Mouse (Mus musculus): ENCODE measurements around the gene Uimc1. TPM values are rescaled to one million over a fixed set of nuclear protein-coding genes. Genes with fewer than 3 reads are reported as not detected.

The Uimc1 gene
- polyA plus RNA-seq, 1 experiment from 2014 or later = 29.9 TPM

DNA sequence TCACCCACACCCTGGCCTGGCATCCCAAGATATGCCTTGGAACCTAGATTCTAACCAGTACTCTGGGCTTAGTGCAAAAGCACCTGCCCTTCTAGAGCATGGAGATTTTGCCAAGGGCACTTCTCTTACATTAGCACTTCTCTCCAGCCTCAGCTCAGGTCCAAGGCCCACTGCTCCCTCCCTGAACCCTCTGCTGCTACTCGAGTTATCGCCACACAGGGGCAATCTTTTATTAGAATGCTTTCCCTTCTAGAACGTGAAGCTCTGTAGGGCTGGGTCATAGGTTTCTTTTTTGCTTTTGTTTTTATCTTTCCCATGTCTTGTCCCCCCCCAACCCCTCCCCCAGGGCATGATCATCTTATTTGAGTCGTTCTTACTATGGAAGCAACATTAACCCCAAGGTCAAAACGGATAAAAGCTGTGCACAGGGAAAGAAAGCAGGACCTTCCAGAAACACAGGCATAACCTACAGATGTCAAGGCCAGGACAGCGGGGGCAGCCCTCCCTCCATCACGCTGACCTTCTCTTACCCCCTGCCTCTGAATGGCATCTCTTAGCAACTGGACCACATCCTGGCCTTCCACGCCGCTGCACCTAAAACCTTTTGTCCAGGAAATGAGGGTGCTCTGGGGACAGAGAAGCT, 86.3 kb downstream of the Uimc1 start:
- Histone ChIP-seq H3K9me3 (ENCODE audit: control insufficient read depth, low read length) (no peaks in the 10 kb centered on the region), H3K4me1 (ENCODE audit: control insufficient read depth, insufficient read depth, low read length) (peaks cover 15% of the 10 kb centered on the region), H3K4me3 (ENCODE audit: low read depth, low read length) (no peak overlapping the region), H3K36me3 (ENCODE audit: control insufficient read depth, insufficient read depth, low read length) (no peaks in the 10 kb centered on the region), H3K27ac (ENCODE audit: low read depth, low read length) (0 out of 2 replicates have a peak overlapping the region, but pooled peaks have one; percentile 2), H3K9ac (ENCODE audit: low read length) (no peak overlapping the region), H3K4me2 (ENCODE audit: low read depth) (no peak overlapping the region), H3K27me3 (ENCODE audit: control insufficient read depth, insufficient read depth, low read length) (no peaks in the 10 kb centered on the region)
- ATAC-seq (ENCODE audit: insufficient read depth, low FRiP score, low TSS enrichment) (no peak), DNase-seq (ENCODE audit: low spot score) (no peak)
- 12% methylated on average over 9 of the region's 9 CpGs for WGBS

- Histone ChIP-seq H3K4me1 (ENCODE audit: control insufficient read depth, insufficient read depth, low read length) (peaks cover 26% of the 10 kb centered on the region), H3K27me3 (ENCODE audit: control insufficient read depth, insufficient read depth, low read length) (no peaks in the 10 kb centered on the region)
- no peak for DNase-seq (ENCODE audit: low spot score)
Observed at GRCm38 (mm10) chr13:55011981-55012478, 88.1 kb downstream of the Uimc1 start.

DNA sequence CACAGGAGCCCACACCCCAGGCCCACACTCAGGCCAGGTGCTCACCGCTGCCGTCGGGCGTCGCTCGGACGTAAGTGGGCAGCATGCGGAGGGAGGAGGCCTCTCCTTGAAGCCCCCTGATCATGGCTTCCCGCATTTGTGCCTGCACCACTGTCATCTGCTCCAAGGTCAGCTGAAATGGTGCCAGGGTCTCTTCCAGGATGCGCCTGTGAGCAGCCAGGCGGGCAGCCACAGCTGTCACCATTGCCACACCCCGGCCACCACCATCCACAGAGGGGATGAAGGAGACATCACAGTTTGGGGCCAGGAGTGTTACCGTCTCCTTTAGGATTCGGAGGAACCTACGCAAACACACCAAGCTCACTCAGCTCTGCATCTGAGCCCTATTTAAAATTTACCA, 89.0 kb downstream of the Uimc1 start:
- H3K9me3 ChIP-seq (ENCODE audit: control insufficient read depth, low read length) = no peaks in the 10 kb centered on the region
- no peak overlapping the region for H3K4me2 ChIP-seq (ENCODE audit: low read depth)
- H3K27me3 ChIP-seq (ENCODE audit: control insufficient read depth, insufficient read depth, low read length) = no peaks in the 10 kb centered on the region
- no peak for ATAC-seq (ENCODE audit: insufficient read depth, low FRiP score, low TSS enrichment)
- H3K4me3 ChIP-seq (ENCODE audit: low read depth, low read length) = no peak overlapping the region
- H3K9ac ChIP-seq (ENCODE audit: low read length) = no peak overlapping the region
- no peaks in the 10 kb centered on the region for H3K36me3 ChIP-seq (ENCODE audit: control insufficient read depth, insufficient read depth, low read length)
- no peak for DNase-seq (ENCODE audit: low spot score)
- no peak overlapping the region for H3K27ac ChIP-seq (ENCODE audit: low read depth, low read length)
- WGBS = 87% methylated on average over 15 of the region's 15 CpGs
- H3K4me1 ChIP-seq (ENCODE audit: control insufficient read depth, insufficient read depth, low read length) = peaks cover 26% of the 10 kb centered on the region

More at GRCm38 (mm10) chr13:55011981-55012478, 88.1 kb downstream of the Uimc1 start:
- peak; percentile 33; the same call in 1 of the 2 replicates for ATAC-seq (ENCODE audit: insufficient read depth, low FRiP score, low TSS enrichment)
- Histone ChIP-seq H3K4me3 (ENCODE audit: low read depth, low read length) (no peak overlapping the region), H3K9ac (ENCODE audit: low read length) (no peak overlapping the region; the same call in 1 of the 2 replicates), H3K36me3 (ENCODE audit: control insufficient read depth, insufficient read depth, low read length) (no peaks in the 10 kb centered on the region), H3K4me2 (ENCODE audit: low read depth) (peak overlapping the region; percentile 19; the same call in 1 of the 2 replicates), H3K27ac (ENCODE audit: low read depth, low read length) (no peak overlapping the region), H3K9me3 (ENCODE audit: control insufficient read depth, low read length) (no peaks in the 10 kb centered on the region)
- WGBS = 3% methylated on average over 14 of the region's 14 CpGs

DNA sequence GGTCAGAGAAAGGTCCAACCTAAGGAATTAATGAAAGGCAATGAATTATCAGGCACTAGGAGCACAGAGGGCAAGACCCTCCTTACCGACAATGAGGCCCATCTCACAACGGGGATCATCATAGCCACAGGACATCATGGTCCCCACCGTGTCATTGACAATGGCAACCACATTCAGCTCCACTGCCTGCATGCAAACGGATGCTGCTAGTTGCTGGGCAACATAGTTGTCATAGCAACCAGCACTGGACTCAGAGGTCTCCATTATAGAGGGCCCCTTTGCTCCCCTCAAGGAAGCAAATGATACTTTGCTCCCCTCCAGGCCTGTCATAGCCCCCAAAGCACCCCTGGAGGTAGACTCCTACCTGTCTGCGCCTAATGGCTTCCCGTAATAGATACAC, 91.5 kb downstream of the Uimc1 start:
- Histone ChIP-seq H3K9me3 (ENCODE audit: control insufficient read depth, low read length) (no peaks in the 10 kb centered on the region), H3K4me1 (ENCODE audit: control insufficient read depth, insufficient read depth, low read length) (peaks cover 27% of the 10 kb centered on the region), H3K36me3 (ENCODE audit: control insufficient read depth, insufficient read depth, low read length) (no peaks in the 10 kb centered on the region), H3K9ac (ENCODE audit: low read length) (no peak overlapping the region), H3K27ac (ENCODE audit: low read depth, low read length) (no peak overlapping the region), H3K4me3 (ENCODE audit: low read depth, low read length) (no peak overlapping the region), H3K27me3 (ENCODE audit: control insufficient read depth, insufficient read depth, low read length) (no peaks in the 10 kb centered on the region), H3K4me2 (ENCODE audit: low read depth) (no peak overlapping the region)
- peak; percentile 64 for ATAC-seq (ENCODE audit: insufficient read depth, low FRiP score, low TSS enrichment)
- WGBS = 49% methylated on average over 6 of the region's 6 CpGs
- DNase-seq (ENCODE audit: low spot score) = peak; percentile 77

- H3K27me3 ChIP-seq (ENCODE audit: control insufficient read depth, insufficient read depth, low read length) = no peaks in the 10 kb centered on the region; the same call in 1 of the 2 replicates
- no peak overlapping the region for H3K4me3 ChIP-seq (ENCODE audit: low read depth, low read length)
- peaks cover 2% of the 10 kb centered on the region; the same call in 1 of the 2 replicates for H3K36me3 ChIP-seq (ENCODE audit: control insufficient read depth, insufficient read depth, low read length)
- DNase-seq (ENCODE audit: low spot score) (no peak), ATAC-seq (ENCODE audit: insufficient read depth, low FRiP score, low TSS enrichment) (no peak)
- 91% methylated on average over 7 of the region's 7 CpGs for WGBS
- no peak overlapping the region for H3K9ac ChIP-seq (ENCODE audit: low read length)
- no peaks in the 10 kb centered on the region for H3K9me3 ChIP-seq (ENCODE audit: control insufficient read depth, low read length)
- peaks cover 20% of the 10 kb centered on the region for H3K4me1 ChIP-seq (ENCODE audit: control insufficient read depth, insufficient read depth, low read length)
- no peak overlapping the region for H3K4me2 ChIP-seq (ENCODE audit: low read depth)
- no peak overlapping the region for H3K27ac ChIP-seq (ENCODE audit: low read depth, low read length)
Observed at GRCm38 (mm10) chr13:55006415-55006742, 93.7 kb downstream of the Uimc1 start.

DNA sequence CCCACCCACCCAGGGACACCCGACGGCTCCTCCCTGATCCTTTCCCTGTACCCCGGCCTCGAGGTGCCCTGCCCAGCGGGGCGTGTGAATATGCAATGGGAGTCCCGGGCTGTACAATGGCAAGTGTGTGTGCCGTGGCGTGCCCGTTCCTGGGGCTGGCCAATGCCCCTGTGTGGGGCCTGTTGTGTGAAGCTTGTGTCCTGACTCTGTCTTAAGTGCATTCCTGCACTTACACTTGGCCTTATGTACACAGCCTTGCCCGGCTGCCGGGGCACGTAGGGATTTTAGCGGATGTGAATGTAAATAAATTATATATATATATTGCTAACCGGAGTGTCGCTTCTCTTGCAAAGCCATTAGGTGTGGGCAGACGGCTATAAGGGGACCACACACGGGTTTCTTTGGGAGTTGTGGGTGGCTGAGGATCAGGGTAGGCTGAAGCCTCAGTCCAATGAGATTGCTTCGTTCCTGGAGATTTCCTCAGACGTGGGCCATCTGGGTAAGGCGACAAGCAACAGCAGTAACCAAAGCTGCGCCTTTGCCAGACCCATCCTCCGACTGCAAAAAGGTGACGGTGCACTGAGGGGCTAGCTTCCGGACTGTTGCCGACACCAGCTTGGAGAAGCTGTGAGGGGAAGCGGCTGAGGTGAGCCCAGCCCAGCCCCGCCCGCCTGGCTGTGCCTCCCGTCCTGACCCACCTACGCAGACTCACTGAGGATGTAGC, 94.2 kb downstream of the Uimc1 start:
- peaks cover 2% of the 10 kb centered on the region; the same call in 1 of the 2 replicates for H3K36me3 ChIP-seq (ENCODE audit: control insufficient read depth, insufficient read depth, low read length)
- H3K4me1 ChIP-seq (ENCODE audit: control insufficient read depth, insufficient read depth, low read length) = peaks cover 20% of the 10 kb centered on the region
- H3K27me3 ChIP-seq (ENCODE audit: control insufficient read depth, insufficient read depth, low read length) = no peaks in the 10 kb centered on the region; the same call in 1 of the 2 replicates
- H3K9me3 ChIP-seq (ENCODE audit: control insufficient read depth, low read length) = no peaks in the 10 kb centered on the region
- ATAC-seq (ENCODE audit: insufficient read depth, low FRiP score, low TSS enrichment) (no peak), DNase-seq (ENCODE audit: low spot score) (no peak)
- H3K9ac ChIP-seq (ENCODE audit: low read length) = no peak overlapping the region
- H3K4me3 ChIP-seq (ENCODE audit: low read depth, low read length) = no peak overlapping the region
- no peak overlapping the region for H3K27ac ChIP-seq (ENCODE audit: low read depth, low read length)
- WGBS = 70% methylated on average over 31 of the region's 31 CpGs
- H3K4me2 ChIP-seq (ENCODE audit: low read depth) = no peak overlapping the region

DNA sequence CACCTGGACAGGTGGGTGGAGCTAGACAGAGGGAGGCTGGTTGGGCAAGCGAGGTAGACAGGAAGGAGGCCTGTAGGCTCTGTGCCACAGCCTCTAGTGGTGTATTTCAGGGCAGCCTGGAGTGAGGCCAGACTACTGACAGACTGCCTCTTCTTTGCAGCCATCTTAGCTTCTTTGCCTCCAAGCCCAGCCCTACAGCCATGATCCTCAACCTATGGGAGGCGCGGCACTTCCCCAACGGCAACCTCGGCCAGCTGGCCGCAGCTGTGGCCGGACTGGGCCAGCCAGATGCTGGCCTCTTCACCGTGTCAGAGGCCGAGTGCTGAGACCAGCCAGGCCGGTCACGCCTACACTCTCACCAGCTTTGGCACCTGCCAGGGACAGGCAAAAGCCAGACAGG, 95.5 kb downstream of the Uimc1 start:
- WGBS = 67% methylated on average over 10 of the region's 11 CpGs
- no peak overlapping the region for H3K27ac ChIP-seq (ENCODE audit: low read depth, low read length)
- no peak overlapping the region for H3K4me3 ChIP-seq (ENCODE audit: low read depth, low read length)
- peaks cover 20% of the 10 kb centered on the region for H3K4me1 ChIP-seq (ENCODE audit: control insufficient read depth, insufficient read depth, low read length)
- peaks cover 2% of the 10 kb centered on the region for H3K36me3 ChIP-seq (ENCODE audit: control insufficient read depth, insufficient read depth, low read length)
- H3K9me3 ChIP-seq (ENCODE audit: control insufficient read depth, low read length) = no peaks in the 10 kb centered on the region
- H3K9ac ChIP-seq (ENCODE audit: low read length) = no peak overlapping the region
- H3K27me3 ChIP-seq (ENCODE audit: control insufficient read depth, insufficient read depth, low read length) = no peaks in the 10 kb centered on the region; the same call in 1 of the 2 replicates
- no peak for ATAC-seq (ENCODE audit: insufficient read depth, low FRiP score, low TSS enrichment)
- no peak for DNase-seq (ENCODE audit: low spot score)
- no peak overlapping the region for H3K4me2 ChIP-seq (ENCODE audit: low read depth)

DNA sequence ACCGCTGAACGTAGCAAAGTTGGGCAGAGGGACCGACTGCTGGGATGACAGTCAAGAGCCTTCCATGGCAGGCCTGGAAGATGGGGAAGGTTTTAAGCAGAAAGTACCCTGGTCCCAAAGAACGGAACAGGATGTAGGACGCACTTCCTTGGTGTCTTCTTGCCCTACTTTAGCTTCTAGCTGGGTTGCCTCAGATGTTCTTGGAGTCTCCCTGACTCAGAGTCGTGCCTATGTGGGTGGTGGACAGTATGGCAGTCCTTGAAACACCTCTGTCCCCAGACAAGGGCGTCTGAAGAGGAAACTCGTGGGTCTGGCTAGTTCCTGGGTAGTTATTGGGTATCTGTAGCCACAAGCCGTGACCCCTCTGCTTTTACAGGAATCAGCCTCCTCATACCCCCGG, 98.0 kb downstream of the Uimc1 start:
- no peaks in the 10 kb centered on the region; the same call in 1 of the 2 replicates for H3K27me3 ChIP-seq (ENCODE audit: control insufficient read depth, insufficient read depth, low read length)

More for the DNA sequence above, 98.0 kb downstream of the Uimc1 start:
- Histone ChIP-seq H3K27ac (ENCODE audit: low read depth, low read length) (no peak overlapping the region), H3K4me2 (ENCODE audit: low read depth) (no peak overlapping the region), H3K9ac (ENCODE audit: low read length) (no peak overlapping the region), H3K9me3 (ENCODE audit: control insufficient read depth, low read length) (no peaks in the 10 kb centered on the region), H3K4me1 (ENCODE audit: control insufficient read depth, insufficient read depth, low read length) (peaks cover 10% of the 10 kb centered on the region; the same call in 1 of the 2 replicates), H3K4me3 (ENCODE audit: low read depth, low read length) (no peak overlapping the region), H3K36me3 (ENCODE audit: control insufficient read depth, insufficient read depth, low read length) (peaks cover 2% of the 10 kb centered on the region)
- 80% methylated on average over 10 of the region's 10 CpGs for WGBS
- DNase-seq (ENCODE audit: low spot score) (no peak), ATAC-seq (ENCODE audit: insufficient read depth, low FRiP score, low TSS enrichment) (no peak)
